Mouse (Mus musculus): ENCODE data around the gene Rab5c. TPM values are rescaled to one million over a fixed set of nuclear protein-coding genes. Genes with fewer than 3 reads are reported as not detected.
A peak's percentile ranks its signal among the peaks of the same experiment; 100 is the strongest.

Rab5c gene
- polyA plus RNA-seq, 1 experiment: 445 TPM

- Histone ChIP-seq H3K27ac (ENCODE audit: insufficient read depth, low read depth, low read length) (no peak overlapping the region), H3K4me1 (ENCODE audit: control insufficient read depth, insufficient read depth, low read length) (peaks cover 7% of the 10 kb centered on the region), H3K4me3 (ENCODE audit: insufficient read depth, low read depth, low read length) (peak overlapping the region; percentile 48; the same call in 1 of the 2 replicates), H3K27me3 (replicated peaks; ENCODE audit: control insufficient read depth, insufficient read depth, low read length) (no peaks in the 10 kb centered on the region), H3K36me3 (ENCODE audit: control insufficient read depth, insufficient read depth, low read length) (no peaks in the 10 kb centered on the region)
- TF ChIP-seq POLR2A (IDR thresholded peaks at IDR 0.05; ENCODE audit: low read depth, low read length) (no peak), CTCF (conservative IDR thresholded peaks at IDR 0.05; ENCODE audit: insufficient read depth, insufficient read length, low read depth, low read length) (no peak)
- peak; percentile 80 for DNase-seq
- 46% methylated on average over 11 of the region's 11 CpGs for WGBS
Measured at GRCm38 (mm10) chr11:100703366-100703765, 34.6 kb downstream of the Rab5c start.

GRCm38 (mm10) chr11:100702906-100703305, 35.1 kb downstream of the Rab5c start:
- no peak for TF ChIP-seq POLR2A (IDR thresholded peaks at IDR 0.05; ENCODE audit: low read depth, low read length)
- TF ChIP-seq CTCF (conservative IDR thresholded peaks at IDR 0.05; ENCODE audit: insufficient read depth, insufficient read length, low read depth, low read length): no peak
- H3K36me3 ChIP-seq (ENCODE audit: control insufficient read depth, insufficient read depth, low read length): no peaks in the 10 kb centered on the region

GRCm38 (mm10) chr11:100702081-100702851, 35.7 kb downstream of the Rab5c start:
- DNase-seq: peak; percentile 77
- TF ChIP-seq CTCF (conservative IDR thresholded peaks at IDR 0.05; ENCODE audit: insufficient read depth, insufficient read length, low read depth, low read length) (peak; percentile 97), POLR2A (IDR thresholded peaks at IDR 0.05; ENCODE audit: low read depth, low read length) (no peak)
- 33% methylated on average over 19 of the region's 19 CpGs for WGBS
- Histone ChIP-seq H3K27ac (ENCODE audit: insufficient read depth, low read depth, low read length) (no peak overlapping the region), H3K27me3 (replicated peaks; ENCODE audit: control insufficient read depth, insufficient read depth, low read length) (no peaks in the 10 kb centered on the region), H3K36me3 (ENCODE audit: control insufficient read depth, insufficient read depth, low read length) (no peaks in the 10 kb centered on the region), H3K4me3 (ENCODE audit: insufficient read depth, low read depth, low read length) (peak overlapping the region; percentile 31; the same call in 1 of the 2 replicates), H3K4me1 (ENCODE audit: control insufficient read depth, insufficient read depth, low read length) (peaks cover 7% of the 10 kb centered on the region)

More at GRCm38 (mm10) chr11:100702906-100703305, 35.1 kb downstream of the Rab5c start:
- Histone ChIP-seq H3K27ac (ENCODE audit: insufficient read depth, low read depth, low read length) (no peak overlapping the region), H3K4me1 (ENCODE audit: control insufficient read depth, insufficient read depth, low read length) (peaks cover 7% of the 10 kb centered on the region), H3K4me3 (ENCODE audit: insufficient read depth, low read depth, low read length) (peak overlapping the region; percentile 31; the same call in 1 of the 2 replicates), H3K27me3 (replicated peaks; ENCODE audit: control insufficient read depth, insufficient read depth, low read length) (no peaks in the 10 kb centered on the region)
- no peak for DNase-seq
- WGBS: 46% methylated on average over 7 of the region's 7 CpGs

- peak; percentile 58 for DNase-seq
- TF ChIP-seq POLR2A (IDR thresholded peaks at IDR 0.05; ENCODE audit: low read depth, low read length) (no peak), CTCF (conservative IDR thresholded peaks at IDR 0.05; ENCODE audit: insufficient read depth, insufficient read length, low read depth, low read length) (no peak)
- peaks cover 7% of the 10 kb centered on the region for H3K4me1 ChIP-seq (ENCODE audit: control insufficient read depth, insufficient read depth, low read length)
- 13% methylated on average over 14 of the region's 14 CpGs for WGBS
- H3K36me3 ChIP-seq (ENCODE audit: control insufficient read depth, insufficient read depth, low read length): no peaks in the 10 kb centered on the region
- no peak overlapping the region for H3K4me3 ChIP-seq (ENCODE audit: insufficient read depth, low read depth, low read length)
- H3K27ac ChIP-seq (ENCODE audit: insufficient read depth, low read depth, low read length): no peak overlapping the region
- no peaks in the 10 kb centered on the region for H3K27me3 ChIP-seq (replicated peaks; ENCODE audit: control insufficient read depth, insufficient read depth, low read length)
Measured at GRCm38 (mm10) chr11:100701301-100701700, 36.7 kb downstream of the Rab5c start.

- no peaks in the 10 kb centered on the region for H3K36me3 ChIP-seq (ENCODE audit: control insufficient read depth, insufficient read depth, low read length)
- no peak overlapping the region for H3K27ac ChIP-seq (ENCODE audit: insufficient read depth, low read depth, low read length)
- H3K4me1 ChIP-seq (ENCODE audit: control insufficient read depth, insufficient read depth, low read length): peaks cover 7% of the 10 kb centered on the region
- 78% methylated on average over 3 of the region's 3 CpGs for WGBS
- H3K27me3 ChIP-seq (replicated peaks; ENCODE audit: control insufficient read depth, insufficient read depth, low read length): no peaks in the 10 kb centered on the region
- no peak for TF ChIP-seq CTCF (conservative IDR thresholded peaks at IDR 0.05; ENCODE audit: insufficient read depth, insufficient read length, low read depth, low read length)
- TF ChIP-seq POLR2A (IDR thresholded peaks at IDR 0.05; ENCODE audit: low read depth, low read length): no peak
- DNase-seq: no peak
- H3K4me3 ChIP-seq (ENCODE audit: insufficient read depth, low read depth, low read length): no peak overlapping the region
Measured at GRCm38 (mm10) chr11:100700710-100701109, 37.3 kb downstream of the Rab5c start.

- H3K4me3 ChIP-seq (ENCODE audit: insufficient read depth, low read depth, low read length): no peak overlapping the region
- 79% methylated on average over 7 of the region's 7 CpGs for WGBS
- no peak for DNase-seq
- H3K36me3 ChIP-seq (ENCODE audit: control insufficient read depth, insufficient read depth, low read length): no peaks in the 10 kb centered on the region
- no peaks in the 10 kb centered on the region for H3K27me3 ChIP-seq (replicated peaks; ENCODE audit: control insufficient read depth, insufficient read depth, low read length)
- no peak overlapping the region for H3K27ac ChIP-seq (ENCODE audit: insufficient read depth, low read depth, low read length)
- TF ChIP-seq CTCF (conservative IDR thresholded peaks at IDR 0.05; ENCODE audit: insufficient read depth, insufficient read length, low read depth, low read length): no peak
- peaks cover 3% of the 10 kb centered on the region for H3K4me1 ChIP-seq (ENCODE audit: control insufficient read depth, insufficient read depth, low read length)
Measured at GRCm38 (mm10) chr11:100697921-100698320, 40.1 kb downstream of the Rab5c start.

GRCm38 (mm10) chr11:100694926-100695325, 43.1 kb downstream of the Rab5c start:
- H3K36me3 ChIP-seq (ENCODE audit: control insufficient read depth, insufficient read depth, low read length): no peaks in the 10 kb centered on the region
- 0 out of 2 replicates have a peak, but pooled peaks cover 3% of the 10 kb centered on the region for H3K4me1 ChIP-seq (ENCODE audit: control insufficient read depth, insufficient read depth, low read length)
- no peak overlapping the region for H3K4me3 ChIP-seq (ENCODE audit: insufficient read depth, low read depth, low read length)
- WGBS: 31% methylated on average over 5 of the region's 5 CpGs
- TF ChIP-seq CTCF (conservative IDR thresholded peaks at IDR 0.05; ENCODE audit: insufficient read depth, insufficient read length, low read depth, low read length) (peak; percentile 89), POLR2A (IDR thresholded peaks at IDR 0.05; ENCODE audit: low read depth, low read length) (no peak)
- peak; percentile 71 for DNase-seq
- H3K27ac ChIP-seq (ENCODE audit: insufficient read depth, low read depth, low read length): no peak overlapping the region
- H3K27me3 ChIP-seq (replicated peaks; ENCODE audit: control insufficient read depth, insufficient read depth, low read length): no peaks in the 10 kb centered on the region
